Mouse (Mus musculus) liver, embryonic 12.5 days (tissue): ENCODE data around the gene Smpdl3a. TPM values are rescaled to one million over a fixed set of nuclear protein-coding genes. Genes with fewer than 3 reads are reported as not detected.

ENCODE experiments used
- ATAC-seq: fragments of 200-750 bp; cut with Nextera tagmentation; 2 replicates; pipeline ENCODE4 v1.8.0; 2017; ENCODE audit warnings: moderate number of reproducible peaks, mild to moderate bottlenecking, moderate library complexity
- H3K27ac ChIP-seq: fragments of 300-500 bp; sonication (generic); 2 replicates; pipeline ENCODE4 v1.5.1; 2016; ENCODE audit warnings: mild to moderate bottlenecking
- H3K27me3 ChIP-seq: fragments of 300-500 bp; sonication (generic); replicated peaks from 2 replicates; pipeline ENCODE4 v1.6.1; 2016; ENCODE audit warnings: mild to moderate bottlenecking, moderate library complexity
- H3K36me3 ChIP-seq: fragments of 300-500 bp; sonication (generic); 2 replicates; pipeline ENCODE4 v1.6.1; 2016; ENCODE audit warnings: mild to moderate bottlenecking, moderate library complexity
- H3K4me1 ChIP-seq: fragments of 300-500 bp; sonication (generic); 2 replicates; pipeline ENCODE4 v1.6.1; 2016
- H3K4me2 ChIP-seq: fragments of 300-500 bp; sonication (generic); 2 replicates; pipeline ENCODE4 v1.6.1; 2016; ENCODE audit warnings: mild to moderate bottlenecking, moderate library complexity
- H3K4me3 ChIP-seq: fragments of 300-500 bp; sonication (generic); 2 replicates; pipeline ENCODE4 v1.5.1; 2016; ENCODE audit warnings: mild to moderate bottlenecking, moderate library complexity
- H3K9ac ChIP-seq: fragments of 300-500 bp; sonication (generic); 2 replicates; pipeline ENCODE4 v1.6.1; 2016; ENCODE audit warnings: mild to moderate bottlenecking, moderate library complexity
- H3K9me3 ChIP-seq: fragments of 300-500 bp; sonication (generic); replicated peaks from 2 replicates; pipeline ENCODE4 v1.6.1; 2016; ENCODE audit warnings: mild to moderate bottlenecking, moderate library complexity
- whole genome bisulfite sequencing: fragments of 180-500 bp; shearing (Covaris S2); methylation state at CpG from one replicate; pipeline ENCODE4 v1.1.7; 2016; ENCODE audit not compliant: insufficient replicate concordance; 5-methylcytosine and 5-hydroxymethylcytosine counted together
- polyA plus RNA-seq: library from polyadenylated mRNA; unstranded; fragments of >200 nt; fragmentation: Nextera tagmentation; extraction: Ambion mirVana; gene quantifications from 2 replicates; pipeline ENCODE4 v1.2.1, GENCODE M21; 2016

Gene Smpdl3a
- polyA plus RNA-seq, 1 experiment from 2014 or later: 10.8 TPM

DNA sequence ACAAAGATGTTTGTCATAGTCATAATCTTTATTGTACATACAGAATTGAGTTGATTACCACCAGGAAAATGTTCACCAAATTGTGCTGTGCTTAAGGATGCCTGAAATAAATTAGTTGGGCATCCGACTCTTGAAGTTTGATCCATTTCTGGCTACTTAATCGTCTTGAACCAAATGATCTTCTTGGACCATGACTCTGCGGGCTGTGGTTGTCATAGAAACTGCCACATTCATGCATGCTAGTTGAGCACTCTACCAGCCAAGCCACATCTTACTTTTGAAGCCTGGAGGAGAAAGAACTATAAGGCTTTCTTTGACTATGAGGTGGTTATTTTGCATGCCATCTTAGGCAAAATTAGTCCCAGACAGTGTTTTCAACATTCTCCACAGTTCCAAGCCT, 35.5 kb downstream of the Smpdl3a start:
- H3K4me1 ChIP-seq: no peaks in the 10 kb centered on the region
- no peaks in the 10 kb centered on the region for H3K27me3 ChIP-seq
- H3K27ac ChIP-seq: no peak overlapping the region
- H3K9ac ChIP-seq: no peak overlapping the region
- no peak for ATAC-seq
- no peaks in the 10 kb centered on the region for H3K36me3 ChIP-seq
- H3K4me2 ChIP-seq: no peak overlapping the region
- no peak overlapping the region for H3K4me3 ChIP-seq
- H3K9me3 ChIP-seq: no peaks in the 10 kb centered on the region
- WGBS: 58% methylated on average over 3 of the region's 3 CpGs

DNA sequence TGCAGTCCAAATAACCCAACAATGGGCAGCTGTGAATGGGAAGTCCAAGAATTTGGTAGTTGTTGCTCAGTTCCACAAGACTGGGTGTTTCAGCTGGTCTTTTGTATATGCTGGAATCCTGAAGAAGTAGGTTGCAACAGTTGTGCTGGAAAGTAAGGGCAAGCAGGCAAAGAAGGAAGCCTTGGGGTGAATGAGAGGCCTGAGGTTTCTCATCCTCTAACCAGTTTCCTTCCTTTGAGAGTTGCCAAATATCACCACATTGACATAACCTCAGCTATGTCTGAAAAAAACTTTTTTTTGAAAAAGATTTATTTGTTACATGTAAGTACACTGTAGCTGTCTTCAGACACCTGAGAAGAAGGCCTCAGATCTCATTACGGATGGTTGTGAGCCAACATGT, 41.0 kb downstream of the Smpdl3a start:
- H3K4me1 ChIP-seq: no peaks in the 10 kb centered on the region
- no peaks in the 10 kb centered on the region for H3K36me3 ChIP-seq
- no peak overlapping the region for H3K4me2 ChIP-seq
- no peaks in the 10 kb centered on the region for H3K27me3 ChIP-seq
- no peak overlapping the region for H3K9ac ChIP-seq
- no peaks in the 10 kb centered on the region for H3K9me3 ChIP-seq
- no peak overlapping the region for H3K4me3 ChIP-seq
- H3K27ac ChIP-seq: no peak overlapping the region
- no peak for ATAC-seq
- WGBS: 84% methylated on average over 1 of the region's 1 CpGs

DNA sequence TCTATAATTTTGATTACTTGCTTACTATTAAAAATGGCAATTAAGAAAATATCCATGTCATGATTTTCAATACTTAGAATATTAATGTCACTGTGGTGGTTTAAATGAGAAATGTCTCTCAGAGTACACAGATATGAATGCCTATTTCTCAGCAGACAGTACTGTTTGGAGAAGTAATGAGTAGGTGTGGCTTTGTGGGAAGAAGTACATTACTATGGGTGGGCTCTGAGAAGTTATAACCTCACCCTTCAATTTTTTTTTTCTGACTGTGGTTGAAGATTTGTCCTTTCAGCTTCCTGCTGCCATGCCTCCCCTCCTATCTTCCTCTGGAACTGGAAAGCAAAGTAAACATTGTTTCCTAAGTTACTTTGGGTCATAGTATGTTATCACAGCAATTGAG, 41.8 kb downstream of the Smpdl3a start:
- ATAC-seq: no peak
- Histone ChIP-seq H3K9me3 (no peaks in the 10 kb centered on the region), H3K27me3 (no peaks in the 10 kb centered on the region), H3K27ac (no peak overlapping the region), H3K4me3 (no peak overlapping the region), H3K36me3 (no peaks in the 10 kb centered on the region), H3K9ac (no peak overlapping the region), H3K4me1 (no peaks in the 10 kb centered on the region), H3K4me2 (no peak overlapping the region)

DNA sequence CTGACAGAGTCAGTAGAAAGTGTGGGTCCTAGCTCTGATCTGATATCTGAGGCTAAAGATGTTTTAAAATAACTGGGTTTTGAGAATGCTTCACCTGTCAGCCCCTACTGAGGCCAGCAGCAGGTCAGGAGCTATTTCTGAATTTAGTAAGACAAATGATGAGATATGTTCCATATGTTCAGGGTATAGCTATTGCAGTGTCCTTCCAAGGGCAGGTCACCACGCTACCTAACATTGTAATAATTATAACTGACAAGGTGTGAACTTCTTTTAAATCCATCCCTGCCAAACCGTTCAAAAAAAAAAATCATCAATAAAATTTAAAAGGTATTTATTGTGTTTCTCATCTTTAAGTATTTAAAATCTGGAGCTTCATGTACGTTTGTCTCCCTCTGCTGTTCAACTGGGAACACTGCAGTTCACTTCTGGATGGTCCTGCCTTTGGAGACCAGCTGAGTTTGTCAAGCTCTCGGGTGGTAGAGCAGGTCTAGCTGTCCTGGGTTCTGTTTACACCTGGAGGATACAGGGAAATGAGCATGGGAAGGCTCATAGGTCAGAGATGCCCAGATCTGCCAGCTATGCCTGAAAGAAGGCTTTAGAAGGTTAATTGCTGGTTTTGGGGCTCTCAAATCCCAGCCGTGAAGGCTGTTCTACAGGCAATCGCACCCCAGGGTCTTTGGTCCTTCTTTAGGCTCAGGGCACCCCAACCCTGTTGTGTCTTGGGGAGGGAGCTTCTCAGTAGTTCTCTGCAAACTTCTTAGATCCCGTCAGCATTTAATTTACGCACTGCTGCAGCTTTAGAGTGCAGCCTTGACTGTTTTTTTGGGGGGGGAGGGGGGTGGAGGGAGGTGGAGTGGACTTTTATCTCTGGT, 47.7 kb downstream of the Smpdl3a start:
- no peaks in the 10 kb centered on the region for H3K9me3 ChIP-seq
- no peaks in the 10 kb centered on the region for H3K4me1 ChIP-seq
- H3K27me3 ChIP-seq: no peaks in the 10 kb centered on the region
- no peak overlapping the region for H3K27ac ChIP-seq
- no peak overlapping the region for H3K4me3 ChIP-seq
- no peak overlapping the region for H3K9ac ChIP-seq
- WGBS: 28% methylated on average over 8 of the region's 8 CpGs
- ATAC-seq: no peak
- no peak overlapping the region for H3K4me2 ChIP-seq
- H3K36me3 ChIP-seq: no peaks in the 10 kb centered on the region

DNA sequence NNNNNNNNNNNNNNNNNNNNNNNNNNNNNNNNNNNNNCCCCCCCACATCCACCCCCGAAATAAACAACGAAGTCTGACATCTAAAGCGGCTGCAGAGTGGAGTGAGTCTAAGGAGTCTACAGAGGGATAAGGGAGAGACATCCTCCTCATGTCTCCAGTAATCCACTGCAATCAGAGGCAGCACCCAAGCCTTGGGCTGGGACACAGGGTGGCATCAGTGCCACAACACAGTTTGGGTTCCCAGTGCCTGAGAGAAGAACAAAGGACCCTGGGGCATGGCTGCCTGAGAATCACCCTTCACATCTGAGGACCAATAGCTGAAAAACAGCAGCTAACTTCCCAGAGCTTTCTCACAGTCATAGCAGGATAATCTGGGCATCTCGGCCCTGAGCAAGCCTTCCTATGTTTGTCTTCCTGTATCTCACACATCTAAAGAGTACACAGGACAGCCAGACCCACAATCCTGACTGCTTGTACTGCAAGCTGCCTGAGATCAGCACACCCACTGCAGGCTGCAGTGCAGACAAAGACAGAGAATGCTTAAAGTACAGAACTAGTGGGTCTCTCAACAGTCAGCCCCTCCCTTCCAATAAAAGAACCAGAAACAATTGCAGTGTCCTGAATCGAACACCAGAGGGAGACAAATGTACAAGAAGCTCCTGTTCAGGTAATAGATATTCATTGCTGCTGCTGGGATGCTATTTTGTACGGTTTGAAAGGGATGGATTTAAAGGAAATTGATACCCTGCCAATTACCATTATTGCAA, 54.0 kb downstream of the Smpdl3a start:
- H3K9me3 ChIP-seq: no peaks in the 10 kb centered on the region
- no peak overlapping the region for H3K9ac ChIP-seq
- no peak overlapping the region for H3K4me2 ChIP-seq
- no peaks in the 10 kb centered on the region for H3K36me3 ChIP-seq
- H3K27ac ChIP-seq: no peak overlapping the region
- H3K4me3 ChIP-seq: no peak overlapping the region
- H3K4me1 ChIP-seq: no peaks in the 10 kb centered on the region
- 37% methylated on average over 5 of the region's 6 CpGs for WGBS
- no peak for ATAC-seq
- no peaks in the 10 kb centered on the region for H3K27me3 ChIP-seq

Other genes starting within 250 kb of the Smpdl3a start
- 1.9 and 2.3 TPM in 2 replicates for gene Pkib, start 162.4 kb upstream of the Smpdl3a start, polyA plus RNA-seq
- gene Fabp7, start 9.5 kb upstream of the Smpdl3a start, polyA plus RNA-seq: 0.98 and 1.4 TPM in 2 replicates